Mouse (Mus musculus) layer of hippocampus, adult 8-10 months (tissue): Measurements from ENCODE around the gene Met. TPM values are rescaled to one million over a fixed set of nuclear protein-coding genes. Genes with fewer than 3 reads are reported as not detected.

Experiments
- DNase-seq, 2 experiments: peaks; one replicate each; pipeline ENCODE4 v3.0.0; 2022; ENCODE audit warnings: low spot score in 2 of 2
- total RNA-seq, 4 experiments: library from RNA; stranded (reverse); gene quantifications; 2 replicates each; pipeline ENCODE4 v1.2.4; 2022

Met gene
- total RNA-seq, 4 experiments from 2014 or later, result 2.9 to 5.3 (median 4.5) TPM

- no peak for DNase-seq
Measured at GRCm38 (mm10) chr6:17491502-17491901, 27.9 kb downstream of the Met start.

GRCm38 (mm10) chr6:17492062-17492461 is 28.5 kb downstream of the Met start:
- DNase-seq, result no peak

GRCm38 (mm10) chr6:17495413-17495812 is 31.8 kb downstream of the Met start:
- no peak for DNase-seq

- DNase-seq, result no peak
Measured at GRCm38 (mm10) chr6:17497366-17497765, 33.8 kb downstream of the Met start.

GRCm38 (mm10) chr6:17498801-17499200 is 35.2 kb downstream of the Met start:
- no peak for DNase-seq

- no peak for DNase-seq
Measured at GRCm38 (mm10) chr6:17501440-17501839, 37.8 kb downstream of the Met start.

GRCm38 (mm10) chr6:17502311-17502710 is 38.7 kb downstream of the Met start:
- DNase-seq, result no peak

- DNase-seq, result no peak
Measured at GRCm38 (mm10) chr6:17503724-17504123, 40.1 kb downstream of the Met start.

- no peak for DNase-seq
Measured at GRCm38 (mm10) chr6:17505530-17505929, 41.9 kb downstream of the Met start.

GRCm38 (mm10) chr6:17506831-17507230 is 43.2 kb downstream of the Met start:
- DNase-seq, result no peak

- no peak for DNase-seq
Measured at GRCm38 (mm10) chr6:17508184-17508583, 44.6 kb downstream of the Met start.

GRCm38 (mm10) chr6:17508604-17509372 is 45.2 kb downstream of the Met start:
- no peak for DNase-seq

GRCm38 (mm10) chr6:17513381-17513780 is 49.8 kb downstream of the Met start:
- no peak for DNase-seq

GRCm38 (mm10) chr6:17515775-17516460 is 52.3 kb downstream of the Met start:
- DNase-seq, result no peak

GRCm38 (mm10) chr6:17521901-17522717 is 58.5 kb downstream of the Met start:
- no peak for DNase-seq

GRCm38 (mm10) chr6:17522917-17523316 is 59.3 kb downstream of the Met start:
- no peak for DNase-seq

- DNase-seq, result no peak
Measured at GRCm38 (mm10) chr6:17529490-17530269, 66.1 kb downstream of the Met start.

GRCm38 (mm10) chr6:17541615-17542014 is 78.0 kb downstream of the Met start:
- no peak for DNase-seq

- DNase-seq, result no peak
Measured at GRCm38 (mm10) chr6:17542383-17542782, 78.8 kb downstream of the Met start.

- DNase-seq, result no peak
Measured at GRCm38 (mm10) chr6:17545480-17545879, 81.9 kb downstream of the Met start.

- no peak for DNase-seq
Measured at GRCm38 (mm10) chr6:17546341-17546740, 82.7 kb downstream of the Met start.
